Mouse (Mus musculus) spleen, postnatal 14 days (tissue): Measurements from ENCODE around the gene Gbp7.
"Not testable (repeated sequence)": the region's sequence is repeated elsewhere in the genome, so short reads cannot be mapped to it uniquely, and the experiment has no call there.

Source experiments
- DNase-seq, 2 experiments: peaks; one replicate each; pipeline ENCODE4 v3.0.0; 2021 to 2022; ENCODE audit warnings: low spot score in 2 of 2

Gene Gbp7

DNA sequence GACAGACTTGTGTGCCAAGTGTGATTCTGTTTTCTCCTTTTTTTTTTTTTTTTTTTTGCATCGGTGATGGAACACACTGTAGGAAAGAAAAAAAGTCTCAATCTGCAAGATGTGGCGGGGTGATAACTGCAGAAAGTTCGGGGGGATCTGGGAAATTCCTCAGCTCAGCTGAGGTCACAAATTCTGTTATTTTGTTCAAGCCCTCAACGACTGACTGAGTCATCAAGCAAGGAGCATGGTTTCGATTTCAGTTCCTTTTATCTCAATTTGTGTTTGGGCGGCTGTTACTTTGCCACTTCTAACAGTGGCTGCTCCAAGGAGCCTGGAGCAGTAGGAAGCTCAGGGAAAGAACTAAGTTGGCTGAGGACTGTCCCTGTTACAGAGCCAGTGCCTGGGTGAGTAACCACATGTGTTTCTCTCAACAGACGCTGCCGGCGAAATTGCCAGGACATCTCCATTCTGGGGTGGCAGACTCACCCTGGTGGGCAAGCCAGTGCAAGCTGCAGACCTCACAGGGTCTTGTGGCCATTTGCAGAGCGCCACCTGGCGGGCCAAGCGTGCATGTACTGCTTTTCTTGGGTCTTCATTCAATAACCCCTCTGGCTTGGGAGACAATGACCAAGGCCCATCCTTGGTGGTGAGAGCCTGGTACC lies 30.3 kb downstream of the Gbp7 start:
- peak; percentile 72 to 79 for DNase-seq

DNA sequence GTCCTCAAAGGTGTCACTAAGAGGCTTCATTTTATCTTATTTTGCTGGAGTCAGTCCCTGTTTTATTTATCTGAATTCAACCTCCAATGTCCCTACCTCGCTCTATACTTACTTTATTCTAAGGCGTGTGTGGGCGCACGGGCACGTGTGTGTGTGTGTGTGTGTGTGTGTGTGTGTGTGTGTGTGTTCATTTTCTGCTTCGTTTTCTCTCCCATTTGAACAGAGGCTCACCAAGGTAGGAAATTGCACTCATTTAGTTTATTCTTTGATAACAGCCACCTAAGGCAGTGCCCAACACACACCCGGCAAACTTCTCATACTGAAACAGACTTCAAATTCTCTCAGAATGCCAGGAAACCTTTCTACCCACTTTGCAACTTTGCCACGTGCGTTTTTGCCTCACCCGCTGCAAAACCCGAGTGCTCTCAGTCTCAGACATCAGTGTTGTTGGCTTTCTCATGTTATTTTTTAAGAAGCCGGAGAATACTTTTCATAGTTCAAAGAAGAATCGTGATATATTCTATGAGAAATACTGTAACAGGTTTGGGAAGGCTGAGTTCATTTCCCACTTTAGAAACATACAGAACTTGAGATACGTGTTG lies 31.0 kb downstream of the Gbp7 start:
- DNase-seq = no peak

DNA sequence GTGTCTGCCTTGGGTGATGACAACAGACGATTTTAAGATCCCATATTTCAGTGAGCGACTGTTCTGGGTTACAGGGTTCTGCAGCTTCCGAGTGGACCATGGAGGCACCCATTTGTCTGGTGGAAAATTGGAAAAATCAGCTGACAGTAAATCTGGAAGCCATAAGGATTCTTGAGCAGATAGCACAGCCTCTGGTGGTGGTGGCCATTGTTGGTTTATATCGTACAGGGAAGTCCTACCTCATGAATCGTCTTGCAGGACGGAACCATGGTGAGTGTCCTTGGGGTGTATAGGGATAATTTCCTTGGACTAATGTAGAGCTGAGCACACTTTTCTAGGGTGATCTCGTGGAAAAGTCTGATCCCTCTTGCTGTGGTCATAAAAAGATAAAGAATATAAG lies 31.5 kb downstream of the Gbp7 start:
- DNase-seq = no peak

DNA sequence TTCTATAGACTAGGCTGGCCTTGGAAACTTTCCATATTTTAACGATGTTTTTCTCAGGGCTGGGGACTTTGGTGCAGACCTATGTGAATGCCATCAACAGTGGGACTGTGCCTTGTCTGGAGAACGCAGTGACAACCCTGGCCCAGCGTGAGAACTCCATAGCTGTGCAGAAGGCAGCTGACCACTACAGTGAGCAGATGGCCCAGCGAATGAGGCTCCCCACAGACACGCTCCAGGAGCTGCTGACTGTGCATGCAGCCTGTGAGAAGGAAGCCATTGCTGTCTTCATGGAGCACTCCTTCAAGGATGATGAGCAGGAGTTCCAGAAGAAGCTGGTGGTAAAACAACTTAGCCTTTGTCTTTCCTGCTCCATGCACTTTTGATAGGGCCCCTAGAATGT lies 37.3 kb downstream of the Gbp7 start:
- not testable (repeated sequence) for DNase-seq

DNA sequence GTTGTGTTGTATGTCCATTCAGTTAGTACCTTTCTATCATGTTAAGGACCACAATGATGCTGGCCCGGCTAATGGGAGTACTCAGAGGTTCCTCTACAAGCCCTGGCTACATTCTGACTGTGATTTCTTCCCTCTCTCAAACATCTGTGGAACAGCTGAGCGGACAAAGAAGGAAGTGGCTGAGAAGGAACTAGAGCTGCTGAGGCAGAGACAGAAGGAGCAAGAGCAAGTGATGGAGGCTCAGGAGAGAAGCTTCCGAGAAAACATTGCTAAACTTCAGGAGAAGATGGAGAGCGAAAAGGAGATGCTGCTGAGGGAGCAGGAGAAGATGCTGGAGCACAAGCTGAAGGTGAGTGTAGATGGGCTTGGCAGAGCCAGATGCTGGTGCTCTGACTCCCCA lies 40.6 kb downstream of the Gbp7 start:
- no peak for DNase-seq

DNA sequence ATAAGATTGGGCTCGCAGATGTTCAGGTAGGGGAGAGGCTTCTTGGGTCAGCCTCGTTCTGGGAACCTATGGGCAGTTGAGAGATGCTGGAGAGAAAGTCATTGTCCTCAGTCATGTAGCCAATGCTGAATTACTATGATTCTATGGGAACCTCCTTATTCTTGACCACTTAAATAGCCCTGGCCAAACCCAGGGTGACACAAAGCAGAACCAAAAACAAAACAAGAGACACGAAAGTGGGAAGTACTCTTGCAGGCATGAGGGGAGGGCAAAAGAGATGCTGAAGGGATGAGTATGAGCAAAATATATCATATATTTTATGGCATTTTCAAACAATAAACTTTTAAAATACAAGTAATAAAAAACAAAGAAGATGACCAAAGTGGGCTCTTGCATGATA lies 47.0 kb downstream of the Gbp7 start:
- no peak for DNase-seq

DNA sequence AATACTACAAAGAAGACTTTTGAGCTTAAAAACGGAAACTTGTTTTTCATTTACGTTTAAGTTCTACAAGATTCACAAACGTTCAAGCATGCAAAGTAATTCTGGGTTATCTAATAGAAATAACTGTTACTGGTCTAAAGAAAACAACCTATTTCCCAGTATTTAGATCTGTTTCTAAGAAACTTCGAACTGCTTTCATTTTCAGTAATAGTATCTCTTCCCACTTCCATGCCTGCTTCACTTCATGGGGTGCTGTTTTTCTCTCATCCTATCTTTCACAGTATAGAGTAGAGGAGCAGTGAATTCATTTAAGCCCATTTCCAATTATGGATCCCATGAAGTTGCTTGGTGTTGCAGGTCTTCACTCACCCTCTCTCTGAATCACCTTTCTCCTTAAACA lies 48.2 kb downstream of the Gbp7 start:
- no peak for DNase-seq

DNA sequence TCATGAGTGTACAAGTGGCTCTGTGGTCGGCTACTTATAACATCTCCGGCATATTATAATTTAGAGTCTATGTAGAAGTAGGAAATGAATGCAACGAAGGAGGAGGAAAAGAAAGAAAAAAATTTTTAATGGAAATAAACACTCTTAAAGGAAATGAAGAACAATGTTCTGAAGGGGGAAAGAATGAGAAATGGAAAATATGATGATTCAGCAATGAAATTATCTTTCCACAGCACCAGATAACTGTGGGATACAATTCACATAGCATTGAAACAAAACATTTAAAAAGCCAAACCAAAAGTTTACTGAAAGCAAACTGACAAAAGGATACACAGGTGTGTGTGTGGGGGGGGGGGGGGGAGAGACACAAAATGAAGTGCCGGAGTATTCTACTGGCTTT lies 52.9 kb downstream of the Gbp7 start:
- no peak for DNase-seq

DNA sequence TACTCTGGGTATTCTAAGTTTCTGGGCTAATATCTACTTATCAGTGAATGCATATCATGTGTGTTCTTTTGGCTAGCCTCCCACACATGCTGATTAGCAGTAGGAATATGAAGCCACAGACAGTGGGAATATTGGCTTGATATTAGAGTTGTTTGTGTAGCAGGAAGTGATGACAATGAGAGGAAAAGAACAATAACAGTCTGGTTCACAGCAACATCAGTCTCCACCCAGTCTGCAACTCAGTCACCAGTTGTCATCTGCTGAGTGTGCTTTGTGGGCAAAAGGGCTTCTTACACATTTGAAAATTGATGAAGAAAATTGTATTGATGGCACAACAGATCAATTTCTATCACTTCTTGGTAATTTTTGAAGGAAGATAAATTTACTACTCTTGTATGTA lies 57.2 kb downstream of the Gbp7 start:
- DNase-seq = no peak

DNA sequence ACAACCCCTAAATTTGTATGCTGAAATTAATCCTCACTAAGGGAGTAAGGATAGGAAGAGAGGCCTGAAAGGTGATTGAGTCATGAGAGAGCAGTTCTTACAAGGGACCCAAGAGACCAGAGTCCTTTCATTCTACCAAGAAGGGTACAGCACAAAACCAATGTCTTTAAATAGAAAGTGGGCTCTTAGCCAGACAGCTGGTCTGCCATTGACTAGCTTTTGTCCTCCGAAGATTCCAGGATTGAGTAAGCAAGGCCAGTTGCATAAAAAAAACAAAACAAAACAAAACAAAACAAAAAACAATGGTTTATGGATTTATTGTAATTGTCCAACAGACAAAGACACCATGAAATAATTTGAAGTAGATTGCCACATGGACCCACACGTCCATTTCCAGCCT lies 58.7 kb downstream of the Gbp7 start:
- no peak for DNase-seq

DNA sequence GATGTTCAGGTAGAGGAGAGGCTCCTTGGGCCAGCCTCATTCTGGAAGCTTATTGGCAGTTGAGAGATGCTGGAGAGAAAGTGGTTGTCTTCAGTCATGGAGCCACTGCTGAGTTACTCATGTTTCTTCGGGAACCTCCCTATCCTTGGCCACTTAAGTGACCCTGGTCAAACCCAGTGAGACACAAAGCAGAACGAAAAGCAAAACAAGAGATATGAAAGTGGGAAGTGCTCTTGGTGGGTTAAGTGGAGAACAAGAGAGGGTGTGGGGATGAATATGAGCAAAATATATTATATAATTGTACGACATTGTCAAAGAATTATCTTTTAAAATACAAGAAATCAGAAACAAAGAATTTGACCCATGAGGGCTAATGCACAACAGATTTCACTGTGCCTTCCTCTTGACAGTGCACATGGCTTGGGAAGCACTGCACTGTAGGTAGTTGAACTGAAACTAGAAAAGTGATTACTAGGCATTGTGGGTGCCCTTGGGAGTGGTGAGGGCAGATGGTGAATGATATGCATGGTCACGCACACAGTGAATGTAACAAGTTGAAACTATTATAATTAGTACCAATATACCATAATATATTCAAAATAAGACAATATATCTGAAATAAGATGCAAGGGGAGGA lies 60.4 kb downstream of the Gbp7 start:
- DNase-seq = no peak

DNA sequence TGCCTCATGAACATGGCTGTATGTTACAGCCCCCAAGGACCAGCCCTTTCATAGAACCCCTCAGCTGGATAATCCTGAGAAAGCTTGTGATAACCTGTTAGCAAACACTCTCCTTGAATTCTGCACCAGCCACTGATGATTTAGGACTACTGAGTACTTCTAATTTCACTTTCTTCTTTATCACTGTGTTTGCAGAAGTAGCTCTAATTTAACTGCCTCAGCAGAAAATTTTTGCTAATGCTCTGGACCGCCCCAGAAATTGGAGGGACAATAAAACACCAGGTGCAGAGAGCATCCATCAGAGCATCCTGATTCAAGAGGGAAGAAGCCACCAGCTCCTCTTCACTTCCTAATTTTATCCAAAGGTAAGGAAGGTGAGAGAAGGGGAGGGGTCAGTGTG lies 64.4 kb downstream of the Gbp7 start, which contains the start of gene Gbp2b:
Gene Gbp2b, plus strand, starts transcription at position 301 of the 400 bp plus-strand sequence.
- DNase-seq = no peak

DNA sequence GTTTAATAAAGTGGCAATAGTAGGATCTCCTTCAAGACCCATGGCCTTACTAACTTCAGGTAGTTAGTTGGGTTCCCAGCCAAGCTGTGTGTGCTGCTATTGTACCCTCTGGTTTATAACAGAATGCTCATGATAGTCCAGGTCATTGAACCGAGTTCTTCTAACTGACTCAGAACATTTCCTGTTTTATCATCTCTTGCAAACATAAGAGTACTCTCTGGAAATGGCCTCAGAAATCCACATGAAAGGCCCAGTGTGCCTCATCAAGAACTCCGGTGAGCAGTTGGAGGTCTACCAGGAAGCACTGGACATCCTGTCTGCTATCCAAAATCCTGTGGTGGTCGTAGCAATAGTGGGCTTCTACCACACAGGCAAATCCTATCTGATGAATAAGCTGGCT lies 67.8 kb downstream of the Gbp7 start:
- DNase-seq = no peak
